Mouse (Mus musculus) Patski (cell line): ENCODE measurements around the gene Creld1. TPM values are rescaled to one million over a fixed set of nuclear protein-coding genes. Genes with fewer than 3 reads are reported as not detected.

Experiments
- ATAC-seq: fragments of 100-300 bp; one replicate; pipeline ENCODE4 v1.8.0; 2021
- CTCF ChIA-PET: fragments of 350-600 bp; sonication (Branson Sonifier 250); formaldehyde crosslinking; loops from one replicate; lab custom pipeline; 2022; ENCODE audit warnings: inconsistent platforms; lab: Charles Lee
- POLR2A ChIA-PET: fragments of 350-600 bp; sonication (Branson Sonifier 250); formaldehyde crosslinking; loops from one replicate; lab custom pipeline; 2022; ENCODE audit warnings: antibody characterized with exemption, inconsistent platforms; lab: Charles Lee
- DNase-seq: peaks from one replicate; pipeline ENCODE4 v3.0.0-alpha.2; 2011; ENCODE audit warnings: low read depth, low spot score
- H3K27me3 ChIP-seq: fragments of 371-371 bp; one replicate; pipeline ENCODE4 v1.5.1; 2021
- CTCF ChIP-seq: fragments of 100-300 bp; IDR thresholded peaks from one replicate; pipeline ENCODE4 v1.5.1; 2021
- in situ Hi-C: fragments of 300-500 bp; cut with MboI; formaldehyde crosslinking; loops from 3 replicates; pipeline ENCODE4 v1.11.1; 2018; ENCODE audit warnings: low pct_unique_long_range_greater_than_20kb, mixed read lengths
- polyA plus RNA-seq: library from polyadenylated mRNA; unstranded; gene quantifications from one replicate; pipeline ENCODE4 v1.2.3, GENCODE M21; 2021

Creld1 gene
- polyA plus RNA-seq, 1 experiment from 2014 or later = 131 TPM

DNA sequence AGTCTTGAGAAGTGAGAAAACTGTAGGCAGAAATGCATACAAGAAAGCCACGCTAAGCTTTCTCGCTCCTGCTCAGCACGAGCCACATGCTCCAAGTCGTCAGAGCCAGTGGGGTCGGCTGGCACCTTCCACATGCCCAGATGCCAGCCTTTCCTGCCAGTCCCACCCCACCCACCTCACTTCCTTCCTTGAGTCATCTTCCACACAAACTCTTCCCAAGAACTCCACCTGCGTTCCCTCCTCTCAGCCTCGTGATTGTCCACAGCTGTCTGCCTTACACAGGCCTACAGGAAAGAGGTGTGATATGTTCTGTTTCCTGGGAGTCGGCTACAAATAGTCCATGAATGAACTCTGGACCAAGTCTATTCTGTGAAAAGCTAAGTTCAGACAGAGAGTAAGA lies 40.3 kb downstream of the Creld1 start:
- TF ChIP-seq CTCF = no peak
- in situ Hi-C loops = no loop called here
- ChIA-PET CTCF (interaction anchor here (1.1 to 1.3 kb wide), 2 partner anchors 36 to 86 kb away, joined by 3 to 4 read pairs; no protein-coding TSS in a partner anchor), POLR2A (no interaction called here)
- ATAC-seq (no peak), DNase-seq (no peak)
- no peaks in the 10 kb centered on the region for H3K27me3 ChIP-seq

DNA sequence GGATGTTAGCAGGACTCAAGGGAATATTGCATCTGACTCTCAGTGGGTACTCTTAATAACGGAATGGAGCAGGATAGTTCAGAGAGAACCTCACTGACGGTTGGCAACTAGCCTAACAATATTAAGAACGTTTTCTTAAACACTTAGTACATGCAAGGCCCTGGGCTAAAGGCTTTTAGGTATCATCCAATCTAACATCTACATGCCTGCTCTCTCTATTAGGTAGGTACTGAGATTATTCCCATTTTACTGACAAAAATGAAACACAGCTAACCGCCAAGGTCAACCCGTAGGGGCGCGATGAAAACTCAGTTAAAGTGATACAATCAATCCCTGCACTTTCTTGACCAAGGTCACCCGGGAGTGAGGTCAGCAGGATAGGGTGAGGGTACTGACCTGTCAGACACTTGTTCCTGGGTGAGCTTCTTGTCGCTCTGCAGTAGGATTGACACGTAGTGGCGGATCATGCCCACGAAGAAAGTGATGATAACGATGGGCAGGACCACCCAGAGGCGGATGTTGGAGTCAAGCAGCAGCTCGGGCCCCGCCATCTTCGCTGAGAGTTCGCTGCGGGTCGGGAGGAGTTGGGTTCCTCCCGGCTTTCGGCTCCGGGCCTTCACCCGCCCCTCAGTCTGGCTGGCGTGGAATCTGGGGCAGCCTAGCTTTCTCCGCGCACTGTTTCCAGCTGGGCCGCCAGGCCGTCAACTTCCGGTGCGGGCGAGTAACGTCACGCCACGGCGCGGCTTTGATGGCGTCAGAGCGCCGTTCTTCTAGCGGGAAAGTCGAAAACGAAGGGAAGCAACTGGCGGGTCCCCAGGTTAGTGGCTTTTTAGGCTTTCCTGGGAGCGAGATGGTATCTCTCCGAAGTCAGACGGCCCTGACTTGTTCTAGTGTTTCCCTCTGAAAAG lies 48.1 kb downstream of the Creld1 start, which contains the start of the genes Emc3 and Fancd2:
Gene Emc3 (minus strand): TSS at position 721 of the 908 bp plus-strand sequence.
Gene Fancd2 (plus strand): TSS at position 751 of the 908 bp plus-strand sequence.
- ATAC-seq = peak; percentile 69
- ChIA-PET POLR2A (interaction anchor here (1.6 kb wide), 1 partner anchor 91 kb away, joined by 3 read pairs; no protein-coding TSS in a partner anchor), CTCF (interaction anchor here (0.8 kb wide), 1 partner anchor 65 kb away, joined by 3 read pairs; no protein-coding TSS in a partner anchor)
- no peak for TF ChIP-seq CTCF
- DNase-seq = no peak
- H3K27me3 ChIP-seq = no peaks in the 10 kb centered on the region
- in situ Hi-C loops = no loop called here

- ChIA-PET CTCF (interaction anchor here (1.4 kb wide), 1 partner anchor 90 kb away, joined by 3 read pairs; the partner anchor contains the start of gene Jagn1), POLR2A (interaction anchor here (1.6 kb wide), 1 partner anchor 91 kb away, joined by 3 read pairs; no protein-coding TSS in a partner anchor)
- in situ Hi-C loops = no loop called here
- TF ChIP-seq CTCF = no peak
- DNase-seq = no peak
- ATAC-seq = no peak
- no peaks in the 10 kb centered on the region for H3K27me3 ChIP-seq
Observed at GRCm38 (mm10) chr6:113531840-113532404, 48.8 kb downstream of the Creld1 start.

DNA sequence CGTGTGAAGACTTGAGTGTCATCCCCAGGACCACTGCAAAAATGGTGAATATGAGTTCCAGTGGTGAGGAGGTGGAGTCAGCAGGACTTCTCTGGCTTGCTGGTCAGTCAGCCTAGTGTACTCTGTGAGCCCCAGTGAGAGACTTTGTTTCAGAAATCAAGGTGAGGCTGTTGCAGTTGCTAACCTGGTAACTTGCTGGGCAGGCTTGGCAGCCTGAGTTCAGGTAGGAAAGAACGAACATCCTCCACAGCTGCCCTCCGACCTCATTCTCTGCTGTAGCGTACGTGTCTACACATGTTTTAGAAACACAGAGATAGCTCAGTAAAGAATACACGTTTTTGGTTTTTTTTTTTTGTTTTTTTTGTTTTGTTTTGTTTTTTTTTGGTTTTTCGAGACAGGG lies 51.8 kb downstream of the Creld1 start:
- TF ChIP-seq CTCF = no peak
- CTCF ChIA-PET = no interaction called here
- in situ Hi-C loops = no loop called here
- ATAC-seq = no peak
- no peak for DNase-seq
- H3K27me3 ChIP-seq = no peaks in the 10 kb centered on the region
- POLR2A ChIA-PET = no interaction called here

DNA sequence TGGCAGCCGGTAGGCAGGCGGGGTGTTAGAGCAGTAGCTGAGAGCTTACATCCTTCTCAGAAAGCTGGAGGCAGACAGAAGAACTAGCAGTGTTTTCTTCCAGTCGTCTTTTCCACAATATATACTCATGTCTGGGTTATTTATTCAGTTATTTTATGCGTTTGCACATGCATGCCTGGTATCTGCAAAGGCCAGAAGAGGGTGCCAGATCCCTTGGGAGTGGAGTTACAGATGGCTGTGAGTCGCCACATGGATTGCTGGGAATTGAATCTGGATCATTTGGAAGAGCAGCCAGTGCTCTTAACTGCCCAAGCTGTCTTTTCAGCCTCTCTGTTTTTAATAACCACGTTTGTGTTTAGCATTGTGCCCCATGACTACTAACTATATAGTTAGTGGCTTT lies 58.5 kb downstream of the Creld1 start:
- ATAC-seq = no peak
- DNase-seq = no peak
- in situ Hi-C loops = no loop called here
- ChIA-PET CTCF (interaction anchor here (1.4 kb wide), 1 partner anchor 19 kb away, joined by 3 read pairs; no protein-coding TSS in a partner anchor), POLR2A (no interaction called here)
- TF ChIP-seq CTCF = peak; percentile 65
- no peaks in the 10 kb centered on the region for H3K27me3 ChIP-seq

Other genes with a start within 250 kb of the Creld1 start
- gene Mtmr14, start 245.5 kb upstream of the Creld1 start, polyA plus RNA-seq = 34.8 TPM
- gene Cpne9, start 201.0 kb upstream of the Creld1 start, polyA plus RNA-seq = 0.19 TPM
- 29.4 TPM for gene Brpf1, start 176.2 kb upstream of the Creld1 start, polyA plus RNA-seq
- 26.2 TPM for gene Ogg1, start 156.3 kb upstream of the Creld1 start, polyA plus RNA-seq
- 130 TPM for gene Camk1, start 139.3 kb upstream of the Creld1 start, polyA plus RNA-seq
- 53.0 TPM for gene Tada3, start 105.4 kb upstream of the Creld1 start, polyA plus RNA-seq
- 241 TPM for gene Arpc4, start 105.2 kb upstream of the Creld1 start, polyA plus RNA-seq
- 10.1 TPM for gene Ttll3, start 94.0 kb upstream of the Creld1 start, polyA plus RNA-seq
- gene Rpusd3, start 64.0 kb upstream of the Creld1 start, polyA plus RNA-seq = 16.6 TPM
- not detected for gene Cidec, start 47.5 kb upstream of the Creld1 start, polyA plus RNA-seq
- gene Jagn1, start 40.7 kb upstream of the Creld1 start, polyA plus RNA-seq = 120 TPM
- gene Il17re, start 24.8 kb upstream of the Creld1 start, polyA plus RNA-seq = 1.7 TPM
- gene Il17rc, start 11.9 kb upstream of the Creld1 start, polyA plus RNA-seq = 242 TPM
- gene Prrt3, start 18.6 kb downstream of the Creld1 start, polyA plus RNA-seq = 0.63 TPM
- 162 TPM for gene Emc3, start 48.4 kb downstream of the Creld1 start, polyA plus RNA-seq
- gene Fancd2, start 48.4 kb downstream of the Creld1 start, polyA plus RNA-seq = 8.2 TPM
- gene Fancd2os, start 117.4 kb downstream of the Creld1 start, polyA plus RNA-seq = not detected
- gene Brk1, start 121.5 kb downstream of the Creld1 start, polyA plus RNA-seq = 167 TPM
- 29.5 TPM for gene Vhl, start 140.7 kb downstream of the Creld1 start, polyA plus RNA-seq
- 34.6 TPM for gene Irak2, start 155.2 kb downstream of the Creld1 start, polyA plus RNA-seq
- gene Tatdn2, start 213.8 kb downstream of the Creld1 start, polyA plus RNA-seq = 56.3 TPM
- gene Ghrl, start 236.6 kb downstream of the Creld1 start, polyA plus RNA-seq = 1.5 TPM